Mouse (Mus musculus) gastrocnemius, adult 8-10 months (tissue): ENCODE measurements at regions not wholly inside any gene's neighbourhood (a gene's known extent, or its start where the extent isn't known, plus 50 kb on each side); places are given as distances from the start of the nearest gene placed in this dataset.

ENCODE experiments used
- DNase-seq, 2 experiments: peaks; one replicate each; pipeline ENCODE4 v3.0.0; 2022; ENCODE audit warnings: low spot score in 2 of 2

DNA sequence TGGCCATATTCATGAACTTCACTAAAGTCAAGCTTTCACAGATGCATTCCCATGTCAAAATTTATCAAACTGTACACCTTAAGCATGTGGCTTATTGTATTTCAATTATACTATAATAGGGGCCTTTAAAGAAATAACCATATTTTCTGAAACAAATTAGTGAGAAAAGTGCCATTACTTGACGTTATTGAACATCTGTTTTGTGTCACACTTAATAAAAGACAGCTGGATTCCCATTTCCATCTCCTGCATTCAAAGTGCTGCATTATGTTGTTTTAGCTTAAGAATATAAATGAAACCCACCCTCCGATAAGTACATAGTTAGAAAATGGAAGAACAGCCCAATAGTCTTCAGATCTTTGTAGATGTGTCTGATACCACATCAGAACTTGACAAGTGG, 150.2 kb downstream of the Usp46 start:
- DNase-seq: no peak

DNA sequence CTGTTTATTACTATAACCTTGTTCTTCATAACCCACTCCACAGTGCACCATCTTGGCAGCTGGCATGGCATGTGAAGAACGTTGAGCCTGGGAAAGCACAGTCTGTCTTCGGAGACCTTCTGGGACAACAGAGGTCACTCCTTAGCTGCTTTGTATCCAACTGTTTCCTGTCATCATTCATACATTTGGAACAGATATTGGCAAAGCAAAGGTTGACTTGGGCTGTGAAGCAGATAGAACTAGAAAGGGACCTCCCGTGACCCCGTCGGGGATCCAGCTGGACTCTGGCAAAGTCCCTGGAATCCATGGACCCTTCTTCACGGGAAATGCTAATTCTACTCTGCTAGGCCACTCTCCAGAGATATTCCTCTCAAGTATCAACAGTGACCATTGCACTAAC, 148.3 kb downstream of the Usp46 start:
- peak; percentile 6 to 15 for DNase-seq

DNA sequence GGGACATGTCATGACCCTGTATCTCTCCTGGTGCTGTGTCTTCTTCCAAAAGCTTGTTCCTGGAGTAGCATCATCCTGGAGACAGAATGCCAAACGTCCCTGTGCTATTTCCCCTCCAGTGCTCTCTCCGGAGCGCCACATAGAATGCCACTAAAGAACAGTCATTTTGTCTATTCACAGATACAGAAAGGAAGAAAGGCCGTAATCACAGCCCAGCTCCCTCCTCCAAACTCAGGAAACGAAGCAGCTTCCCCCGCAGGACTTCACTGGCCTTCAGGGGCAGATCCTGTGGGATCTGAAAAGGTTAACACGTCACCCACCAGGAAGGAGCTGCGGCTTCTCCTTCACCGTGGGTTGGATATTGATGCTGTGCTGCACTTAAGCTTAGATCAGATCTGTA, 140.7 kb downstream of the Usp46 start:
- no peak for DNase-seq

DNA sequence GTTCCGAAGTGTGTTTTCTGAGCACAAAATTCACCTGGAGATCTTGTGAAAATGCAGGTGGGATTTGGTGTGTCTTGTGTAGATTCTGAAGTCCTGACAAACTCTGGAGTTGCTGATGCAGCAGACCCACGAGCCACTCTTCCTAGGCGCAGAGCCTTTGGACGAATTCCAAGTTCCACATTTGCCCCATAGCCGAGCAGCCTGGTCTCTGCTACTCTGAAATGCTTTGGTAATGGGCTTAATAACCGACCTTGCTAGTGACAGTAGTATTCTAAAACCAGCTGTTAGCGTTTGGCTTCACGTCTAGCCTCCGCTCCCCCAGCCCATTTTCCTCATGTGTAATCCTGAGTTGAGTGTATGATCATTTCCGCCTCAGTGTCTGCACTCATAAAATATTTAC, 139.5 kb downstream of the Usp46 start:
- no peak for DNase-seq

DNA sequence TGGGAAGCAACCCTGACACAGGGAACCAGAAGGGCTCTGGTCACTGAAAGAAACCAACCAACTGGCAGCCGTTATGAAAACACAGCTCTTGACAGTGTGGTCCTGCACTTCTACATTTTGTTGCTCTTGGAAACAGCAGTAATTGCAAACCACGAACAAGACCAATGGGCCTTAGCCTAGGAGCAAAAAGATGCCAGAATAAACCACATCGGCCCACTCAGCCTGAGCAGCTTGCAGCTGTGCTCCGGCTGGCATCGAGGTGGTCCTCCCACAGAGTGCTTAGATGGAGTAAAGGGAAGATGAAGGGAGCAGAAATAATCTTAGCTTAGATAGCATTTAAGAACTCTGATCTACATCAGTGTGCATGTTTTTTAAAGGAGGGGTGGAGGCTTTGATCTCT, 138.0 kb downstream of the Usp46 start:
- DNase-seq: no peak

DNA sequence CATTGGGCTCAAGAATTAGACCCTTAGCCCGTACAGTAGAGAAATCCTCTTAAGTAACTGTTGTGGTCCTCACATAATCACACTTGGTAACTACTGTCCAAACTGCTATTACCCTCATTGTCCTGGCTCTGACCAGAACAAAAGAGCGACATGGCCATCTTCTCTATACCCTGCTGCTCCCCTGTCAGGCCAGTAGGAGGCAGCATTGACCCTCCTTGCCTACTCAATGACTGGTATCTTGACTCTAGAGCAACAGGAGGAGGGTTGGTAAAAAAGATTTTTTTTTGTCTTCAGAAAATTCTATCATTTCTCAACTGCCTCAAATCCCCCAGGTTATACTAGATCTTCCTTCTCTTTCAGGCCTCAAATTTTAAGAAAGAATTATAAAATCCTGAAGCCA, 130.4 kb downstream of the Usp46 start:
- no peak for DNase-seq

DNA sequence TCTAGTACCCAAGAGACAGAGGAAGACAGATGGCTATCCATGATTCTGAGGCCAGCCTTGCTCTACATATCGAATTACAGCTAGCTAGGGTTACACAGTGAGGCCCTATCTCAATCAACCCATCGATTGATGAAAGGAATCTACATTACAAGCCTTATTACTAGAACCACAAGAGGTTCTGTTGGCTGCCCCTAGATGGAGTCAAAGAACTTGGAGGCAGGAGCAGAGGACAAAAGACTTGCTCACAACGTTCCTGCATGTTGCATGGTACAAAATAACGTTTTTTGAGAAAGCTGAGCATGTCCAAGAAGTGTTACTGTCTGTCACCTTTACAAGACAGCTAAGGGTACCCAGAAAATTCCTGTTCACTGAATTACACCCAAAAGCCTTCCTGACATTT, 129.8 kb downstream of the Usp46 start:
- DNase-seq: no peak

DNA sequence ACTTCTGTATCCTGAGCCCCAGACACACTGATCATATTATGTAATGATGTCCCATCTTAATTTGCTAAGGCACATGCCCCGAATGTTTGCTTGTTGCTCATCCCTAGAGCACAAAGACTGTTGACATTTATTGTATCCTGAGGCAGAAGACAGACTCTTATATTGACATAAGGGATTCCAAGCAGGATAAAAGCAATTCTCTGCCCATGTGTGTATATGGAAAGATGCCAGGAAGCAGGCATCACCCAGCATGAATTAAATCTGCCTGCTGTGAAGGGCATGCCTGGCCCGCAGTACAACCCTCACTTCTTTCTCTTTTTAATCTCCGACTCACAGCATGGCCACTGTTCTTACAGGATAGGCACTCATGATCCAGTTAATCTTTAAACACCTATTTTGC, 125.3 kb downstream of the Usp46 start:
- no peak for DNase-seq

DNA sequence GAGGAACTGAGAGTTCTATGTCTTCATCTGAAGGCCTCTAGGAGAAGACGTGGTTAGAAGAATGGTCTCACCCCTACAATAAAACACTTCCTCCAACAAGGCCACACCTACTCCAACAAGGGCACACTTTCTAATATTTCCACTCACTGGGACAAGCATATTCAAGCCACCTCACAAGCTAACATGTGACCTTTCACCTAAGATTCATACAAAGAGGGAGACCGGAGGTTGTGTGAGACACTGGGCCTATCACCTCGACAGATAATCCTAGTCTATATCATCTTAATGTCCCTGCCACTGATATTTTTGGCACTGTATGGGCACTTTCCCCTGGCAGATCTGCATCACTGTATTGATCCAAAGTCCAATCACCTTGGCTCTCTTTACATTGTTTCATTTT, 122.6 kb downstream of the Usp46 start:
- no peak for DNase-seq

DNA sequence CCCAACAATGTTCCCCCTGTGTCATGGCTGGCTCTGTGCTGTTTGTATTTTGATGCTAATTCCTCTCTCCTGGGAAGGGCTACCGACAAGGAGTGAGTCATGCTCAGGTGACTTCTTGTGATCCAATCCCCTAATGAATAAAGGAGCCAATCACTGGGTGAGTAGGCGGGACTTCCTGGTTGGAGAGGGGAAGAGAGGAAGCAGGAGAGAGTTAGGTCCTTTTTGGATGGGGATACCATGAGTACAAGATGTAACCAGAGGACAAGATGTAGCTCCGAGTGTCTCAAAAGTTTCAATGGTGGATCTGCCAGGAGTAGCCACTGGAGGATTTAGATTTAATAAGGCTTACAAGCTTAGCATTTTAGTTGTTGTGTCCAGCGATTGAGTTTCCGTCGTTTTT, 122.1 kb downstream of the Usp46 start:
- DNase-seq: no peak

DNA sequence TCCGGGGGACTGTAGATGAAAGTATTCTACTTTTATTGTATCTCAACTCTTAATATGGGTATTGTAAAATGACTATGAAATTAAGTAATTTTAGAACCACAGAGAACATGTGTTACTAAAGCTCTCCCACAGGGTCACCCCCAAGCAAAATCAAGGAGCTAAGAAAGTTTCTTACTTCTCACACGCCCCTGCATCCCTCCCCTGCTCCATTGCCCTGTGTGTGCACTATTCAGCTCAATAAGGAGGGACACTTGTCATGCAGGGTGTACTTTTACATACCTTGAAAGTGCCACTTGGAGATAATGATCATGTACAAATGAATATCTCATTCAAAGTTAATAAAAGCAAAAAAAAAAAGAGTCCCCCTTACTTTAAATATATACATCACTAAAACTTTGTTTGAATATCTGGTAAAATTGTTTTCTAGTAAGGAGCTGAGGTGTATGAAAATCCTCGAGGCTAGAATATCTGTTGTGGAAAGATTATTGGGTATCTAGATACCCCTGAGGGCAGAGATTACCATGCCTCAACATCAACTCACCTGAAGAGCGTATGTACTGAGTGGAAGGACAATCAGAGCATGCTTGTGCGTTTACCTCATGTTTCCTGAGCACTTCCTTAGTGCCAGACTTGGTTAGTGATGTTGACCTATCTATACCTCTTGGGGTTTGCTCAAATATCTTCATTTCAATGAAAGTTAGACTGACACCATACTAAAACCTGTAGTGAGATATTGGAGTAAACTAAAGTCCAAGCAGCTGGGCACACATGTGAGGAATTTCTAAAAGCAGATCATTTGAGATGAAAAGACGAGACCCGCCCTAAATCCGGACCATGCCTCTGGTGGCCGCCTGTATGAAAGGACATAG, 120.0 kb downstream of the Usp46 start:
- no peak for DNase-seq
